Mouse (Mus musculus): ENCODE results near the gene Gm28845.

DNA sequence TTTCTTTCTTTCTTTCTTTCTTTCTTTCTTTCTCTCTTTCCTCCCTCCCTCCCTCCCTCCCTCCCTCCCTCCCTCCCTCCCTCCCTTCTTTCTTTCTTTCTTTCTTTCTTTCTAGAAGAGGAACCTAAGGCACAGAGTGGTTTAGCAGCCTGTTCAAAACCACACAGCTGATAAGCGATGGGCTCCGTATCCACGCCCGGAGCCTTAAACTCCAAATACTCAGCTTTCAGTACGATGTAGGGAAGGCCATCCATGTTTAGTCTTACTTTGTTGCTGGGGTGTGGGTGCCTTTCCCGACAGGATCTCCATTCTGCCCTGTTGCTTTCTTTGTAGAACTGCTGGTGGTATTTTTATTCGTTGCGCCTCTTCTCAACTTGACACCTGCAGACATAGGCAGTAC is 10.2 kb downstream of the Gm28845 start:
- TF ChIP-seq POLR2A (IDR thresholded peaks at IDR 0.05; ENCODE audit: borderline replicate concordance, extremely low read depth, low read depth, low read length) = no peak
- no peak for TF ChIP-seq CTCF (IDR thresholded peaks at IDR 0.05; ENCODE audit: insufficient read depth, low read length)

Measured in lung, adult 2 months (tissue).